Mouse (Mus musculus) olfactory bulb, adult 2 months (tissue): ENCODE measurements around the gene Dock2.

Experiments
- CTCF ChIP-seq: fragments of 200-500 bp; IDR thresholded peaks from 2 replicates; pipeline ENCODE4 v1.5.1; 2012; ENCODE audit warnings: low read depth, mild to moderate bottlenecking, low read length, moderate library complexity; ENCODE audit not compliant: insufficient read depth
- POLR2A ChIP-seq: fragments of 200-500 bp; IDR thresholded peaks from 2 replicates; pipeline ENCODE4 v1.6.1; 2012; ENCODE audit warnings: mild to moderate bottlenecking, low read depth, low read length, moderate library complexity; ENCODE audit not compliant: insufficient read depth

DNA sequence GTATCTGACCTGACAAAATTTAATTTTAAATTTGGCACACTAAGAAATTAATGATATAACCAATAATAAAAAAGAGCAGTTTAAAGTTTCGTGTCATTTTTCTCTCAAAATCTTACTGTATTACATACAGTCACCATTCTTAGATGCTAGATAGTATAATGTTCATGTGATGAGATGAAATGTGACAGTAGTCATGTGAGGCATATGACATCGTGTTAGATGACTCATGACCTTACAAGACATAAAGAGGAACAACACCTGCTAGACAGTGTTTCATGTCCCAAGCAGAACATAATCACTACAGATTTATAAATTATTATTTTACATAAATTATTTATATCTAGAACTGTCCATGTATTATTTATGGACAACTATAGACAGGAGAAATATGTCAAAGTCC is 43.2 kb upstream of the Dock2 start:
- no peak for TF ChIP-seq CTCF
- TF ChIP-seq POLR2A, result no peak
